Mouse (Mus musculus) kidney, postnatal 36 days (tissue): Measurements from ENCODE around the gene Cpne9.
A peak's percentile ranks its signal among the peaks of the same experiment; 100 is the strongest.

Experiments used
- DNase-seq, 2 experiments: peaks; one replicate each; pipeline ENCODE4 v3.0.0; 2021 to 2022; ENCODE audit warnings: mixed read lengths in 2 of 2

Gene Cpne9

DNA sequence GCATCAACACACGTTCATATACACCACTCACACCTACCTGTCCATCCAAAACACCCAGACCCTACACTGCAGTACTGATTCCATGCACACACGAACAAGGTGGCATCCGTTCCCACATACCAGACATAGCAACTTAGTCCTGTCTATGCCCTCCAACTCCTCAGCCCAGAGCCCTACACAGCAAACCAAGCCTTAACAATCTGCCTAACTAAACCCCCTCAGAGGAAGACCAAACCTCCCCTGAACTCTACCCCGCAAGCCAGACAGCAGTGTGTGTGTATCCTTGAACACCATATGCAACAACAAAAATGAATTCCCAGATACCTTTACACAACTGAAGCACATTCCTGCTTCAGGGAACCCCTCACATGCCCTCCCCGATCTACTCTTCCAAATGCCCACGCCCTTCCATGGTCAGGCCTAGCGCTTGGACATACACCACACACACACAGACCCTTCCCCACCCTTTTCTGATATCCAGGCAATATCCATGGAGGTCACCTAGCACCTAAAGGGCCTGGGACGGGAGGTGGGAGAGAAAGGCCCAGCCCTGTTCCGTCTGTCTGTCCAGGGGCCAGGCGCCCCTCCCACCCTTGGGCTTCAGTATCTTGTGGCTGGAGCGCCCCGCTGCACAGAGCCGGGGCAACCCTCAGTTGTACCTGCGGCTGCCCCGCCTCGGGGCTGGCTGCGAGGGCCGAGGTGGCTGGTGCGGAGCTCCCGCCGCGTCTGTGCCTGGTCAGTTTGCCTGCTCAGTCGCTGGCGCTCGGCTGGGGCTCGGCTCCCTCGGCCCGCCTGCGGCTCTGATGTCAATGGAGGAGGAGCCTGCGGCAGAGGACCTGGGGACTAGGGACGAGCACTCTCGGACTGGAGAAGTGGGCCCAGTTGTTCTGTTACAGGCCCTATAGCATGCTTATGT is 61.3 kb downstream of the Cpne9 start, which contains the start of gene Camk1:
Gene Camk1 (minus strand): TSS at position 808 of the 916 bp plus-strand sequence.
- DNase-seq = peak; percentile 87 to 89

DNA sequence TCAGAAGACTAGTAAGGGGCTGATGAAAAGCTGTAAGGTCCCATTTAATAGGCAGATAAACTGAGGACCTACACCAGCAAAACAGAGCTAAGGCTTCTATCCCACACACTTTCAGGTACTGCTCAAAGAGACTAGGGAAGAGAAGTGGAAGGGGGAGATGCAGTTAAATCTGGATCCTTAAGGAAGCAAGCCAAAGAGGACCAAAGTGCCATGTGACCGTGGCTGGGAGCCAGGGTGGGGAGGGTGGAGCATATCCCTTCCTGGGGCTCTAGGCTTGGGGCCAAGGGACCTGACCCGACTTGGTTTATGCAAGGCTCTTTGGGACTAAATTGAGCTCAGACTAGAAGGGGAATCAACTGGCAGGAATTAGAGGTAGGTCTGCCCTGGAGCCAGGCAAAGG is 62.2 kb downstream of the Cpne9 start:
- DNase-seq = peak; percentile 98

GRCm38 (mm10) chr6:113346897-113347296 is 64.8 kb downstream of the Cpne9 start:
- DNase-seq = no peak

DNA sequence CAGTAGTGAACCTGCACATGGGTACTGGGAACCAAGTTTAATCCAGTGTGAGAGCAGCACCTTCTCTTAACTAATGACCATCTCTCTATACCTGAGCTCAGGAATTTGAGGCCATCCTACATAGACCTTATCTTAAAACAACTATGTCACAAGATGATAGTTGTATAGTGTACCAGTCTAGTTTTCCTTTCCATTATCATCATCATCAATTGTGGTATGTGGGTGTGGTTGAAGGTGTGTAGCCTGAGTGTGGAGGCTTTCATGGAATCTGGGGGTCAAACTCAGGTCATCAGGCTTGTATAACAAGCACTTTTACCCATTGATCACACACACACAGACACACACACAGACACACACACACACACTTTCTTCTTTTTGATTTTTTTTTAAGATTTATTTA is 68.4 kb downstream of the Cpne9 start:
- no peak for DNase-seq

GRCm38 (mm10) chr6:113351161-113351560 is 69.1 kb downstream of the Cpne9 start:
- DNase-seq = no peak

DNA sequence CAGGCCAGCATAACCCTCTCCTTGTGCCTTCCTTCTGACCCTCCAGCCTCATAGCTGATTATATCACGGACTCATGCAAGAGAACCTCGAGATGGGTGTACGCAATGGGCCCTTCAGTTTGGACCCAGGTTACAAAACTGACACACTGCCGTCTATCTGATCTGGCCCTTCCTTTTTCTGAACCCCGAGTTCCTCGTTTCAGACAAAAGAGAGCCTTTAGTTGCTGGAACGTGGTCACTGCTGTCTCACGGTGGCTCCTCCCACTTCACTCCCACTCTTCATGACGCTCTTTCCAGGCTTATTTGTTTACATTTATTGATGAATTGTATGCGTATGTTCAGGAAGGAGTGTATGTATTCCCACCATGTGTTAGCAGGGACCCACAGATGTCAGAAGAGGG is 69.5 kb downstream of the Cpne9 start:
- DNase-seq = no peak

DNA sequence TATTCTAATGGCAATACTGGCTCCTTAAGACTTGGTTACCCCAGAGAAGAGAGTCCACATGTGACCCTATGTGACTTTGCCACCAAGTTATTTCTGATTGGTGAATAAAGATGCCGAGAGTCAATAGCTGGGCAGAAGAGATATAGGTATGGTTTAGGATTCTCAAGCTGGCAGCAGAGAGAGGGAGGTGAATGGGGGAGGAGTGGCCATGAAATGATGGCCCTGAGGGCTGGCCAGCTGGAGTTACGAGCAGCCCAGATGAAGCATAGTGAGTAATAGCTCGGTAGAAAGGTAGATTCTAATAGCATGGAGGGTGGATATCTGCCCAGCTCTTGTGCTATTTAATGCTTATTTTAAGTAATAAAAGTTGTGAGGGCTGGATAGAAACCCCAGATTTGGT is 70.7 kb downstream of the Cpne9 start:
- no peak for DNase-seq

GRCm38 (mm10) chr6:113353696-113354095 is 71.6 kb downstream of the Cpne9 start:
- DNase-seq = no peak
